In genomic region chr4:135921257-135922120, GRCm38 (mm10) we compare ENCODE assay signal across 8 mouse cellular contexts. TPM values are rescaled to one million over a fixed set of nuclear protein-coding genes. Genes with fewer than 3 reads are reported as not detected.
DNase-seq lines count a peak whose midpoint lies in the region; ATAC-seq lines count a peak whose summit lies in the region.

No protein-coding gene starts in this region.

- no peaks in the 10 kb centered on the region for H3K27me3 ChIP-seq in embryonic facial prominence, embryonic 10.5 days (replicated peaks; ENCODE audit: low read depth, poor library complexity, severe bottlenecking)
- no peaks in the 10 kb centered on the region for H3K27me3 ChIP-seq in hindbrain, embryonic 10.5 days (ENCODE audit: insufficient read depth, poor library complexity, severe bottlenecking)
- H3K27me3 ChIP-seq in liver, embryonic 11.5 days (replicated peaks; ENCODE audit: control insufficient read depth, insufficient read depth, low read length) = no peaks in the 10 kb centered on the region
- H3K27me3 ChIP-seq in neural tube, embryonic 14.5 days (ENCODE audit: control insufficient read depth, insufficient read depth, low read length) = no peaks in the 10 kb centered on the region

- H3K9ac ChIP-seq in liver, embryonic 11.5 days (ENCODE audit: low read depth, low read length) = peak overlapping the region; percentile 74
- H3K9ac ChIP-seq in neural tube, embryonic 14.5 days (replicated peaks; ENCODE audit: low read depth, low read length) = peak overlapping the region; percentile 68

- ATAC-seq in liver, embryonic 11.5 days (replicated peaks; ENCODE audit: low FRiP score) = peak; percentile 22; the same call in 1 of the 2 replicates
- ATAC-seq in neural tube, embryonic 14.5 days (ENCODE audit: low read depth) = no peak

- H3K4me2 ChIP-seq in liver, embryonic 11.5 days = peak overlapping the region; percentile 98
- H3K4me2 ChIP-seq in neural tube, embryonic 14.5 days (ENCODE audit: low read depth, low read length) = peak overlapping the region; percentile 60

- peak overlapping the region; percentile 81 for H3K27ac ChIP-seq in embryonic facial prominence, embryonic 10.5 days (replicated peaks)
- peak overlapping the region; percentile 87; the same call in 1 of the 2 replicates for H3K27ac ChIP-seq in hindbrain, embryonic 10.5 days
- H3K27ac ChIP-seq in liver, embryonic 11.5 days (ENCODE audit: low read depth, low read length) = peak overlapping the region; percentile 57; the same call in 1 of the 2 replicates
- peak overlapping the region; percentile 70 for H3K27ac ChIP-seq in neural tube, embryonic 14.5 days (ENCODE audit: low read depth, low read length)

- peaks cover 20% of the 10 kb centered on the region for H3K4me1 ChIP-seq in embryonic facial prominence, embryonic 10.5 days
- H3K4me1 ChIP-seq in hindbrain, embryonic 10.5 days (replicated peaks) = peaks cover 12% of the 10 kb centered on the region
- H3K4me1 ChIP-seq in liver, embryonic 11.5 days (replicated peaks; ENCODE audit: control insufficient read depth, insufficient read depth, low read length) = peaks cover 12% of the 10 kb centered on the region
- peaks cover 6% of the 10 kb centered on the region for H3K4me1 ChIP-seq in neural tube, embryonic 14.5 days (ENCODE audit: control insufficient read depth, insufficient read depth, low read length)

- peak; percentile 38 for DNase-seq in retina, embryonic 14.5 days (ENCODE audit: low spot score)
- DNase-seq in retina, postnatal 1 day = no peak
- DNase-seq in embryonic facial prominence, embryonic 10.5 days (ENCODE audit: low spot score) = peak; percentile 30
- DNase-seq in hindbrain, embryonic 10.5 days (ENCODE audit: low spot score) = peak; percentile 25
- no peak for DNase-seq in liver, embryonic 11.5 days (ENCODE audit: low spot score)
- no peak for DNase-seq in left cerebral cortex, adult 18-20 months (ENCODE audit: low spot score in 2 of 2)
- DNase-seq in right cerebral cortex, postnatal 36 days (ENCODE audit: low spot score in 2 of 2) = no peak

- H3K9me3 ChIP-seq in embryonic facial prominence, embryonic 10.5 days = no peaks in the 10 kb centered on the region
- H3K9me3 ChIP-seq in hindbrain, embryonic 10.5 days = no peaks in the 10 kb centered on the region
- H3K9me3 ChIP-seq in liver, embryonic 11.5 days (ENCODE audit: control insufficient read depth, low read length) = no peaks in the 10 kb centered on the region
- no peaks in the 10 kb centered on the region for H3K9me3 ChIP-seq in neural tube, embryonic 14.5 days (ENCODE audit: control insufficient read depth, low read length)

- peak overlapping the region; percentile 88 for H3K4me3 ChIP-seq in embryonic facial prominence, embryonic 10.5 days
- H3K4me3 ChIP-seq in hindbrain, embryonic 10.5 days = peak overlapping the region; percentile 71
- H3K4me3 ChIP-seq in liver, embryonic 11.5 days (ENCODE audit: low read depth, low read length) = peak overlapping the region; percentile 83
- H3K4me3 ChIP-seq in neural tube, embryonic 14.5 days (ENCODE audit: low read depth, low read length) = peak overlapping the region; percentile 71

- peaks cover 26% of the 10 kb centered on the region for H3K36me3 ChIP-seq in embryonic facial prominence, embryonic 10.5 days (replicated peaks)
- H3K36me3 ChIP-seq in hindbrain, embryonic 10.5 days = peaks cover 24% of the 10 kb centered on the region
- H3K36me3 ChIP-seq in liver, embryonic 11.5 days (ENCODE audit: control insufficient read depth, insufficient read depth, low read length) = peaks cover 3% of the 10 kb centered on the region; the same call in 1 of the 2 replicates
- H3K36me3 ChIP-seq in neural tube, embryonic 14.5 days (ENCODE audit: control insufficient read depth, insufficient read depth, low read length) = no peaks in the 10 kb centered on the region

- WGBS in embryonic facial prominence, embryonic 10.5 days = 9% methylated on average over 26 of the region's 26 CpGs
- 11% methylated on average over 26 of the region's 26 CpGs for WGBS in hindbrain, embryonic 10.5 days
- WGBS in liver, embryonic 11.5 days = 11% methylated on average over 26 of the region's 26 CpGs
- 6% methylated on average over 26 of the region's 26 CpGs for WGBS in neural tube, embryonic 14.5 days

RNA-seq across cellular contexts. Expression of gene Fuca1, which starts 1.0 kb away (rescaled TPM):
- polyA plus RNA-seq in embryonic facial prominence, embryonic 10.5 days (2016; fragmentation: Nextera tagmentation; extraction: Ambion mirVana) = 45.4 and 46.8 TPM in 2 replicates
- 54.3 and 59.5 TPM in 2 replicates for polyA plus RNA-seq in hindbrain, embryonic 10.5 days (2016; fragmentation: Nextera tagmentation; extraction: Ambion mirVana)
- polyA plus RNA-seq in liver, embryonic 11.5 days (2014; fragmentation: Nextera tagmentation; extraction: Ambion mirVana) = 39.6 and 47.7 TPM in 2 replicates
- polyA plus RNA-seq in neural tube, embryonic 14.5 days (2014; fragmentation: Nextera tagmentation; extraction: Ambion mirVana) = 68.6 and 70.6 TPM in 2 replicates
- 10 to 100 TPM; 33.6 to 36.5 TPM for total RNA-seq in left cerebral cortex, adult 18-20 months (2021)

RNA-seq across cellular contexts. Expression of gene Hmgcl, which starts 24.8 kb away (rescaled TPM):
- polyA plus RNA-seq in embryonic facial prominence, embryonic 10.5 days (2016; fragmentation: Nextera tagmentation; extraction: Ambion mirVana) = 64.3 and 68.6 TPM in 2 replicates
- 60.3 and 61.4 TPM in 2 replicates for polyA plus RNA-seq in hindbrain, embryonic 10.5 days (2016; fragmentation: Nextera tagmentation; extraction: Ambion mirVana)
- 97.1 and 104 TPM in 2 replicates for polyA plus RNA-seq in liver, embryonic 11.5 days (2014; fragmentation: Nextera tagmentation; extraction: Ambion mirVana)
- polyA plus RNA-seq in neural tube, embryonic 14.5 days (2014; fragmentation: Nextera tagmentation; extraction: Ambion mirVana) = 58.4 and 66.1 TPM in 2 replicates
- total RNA-seq in left cerebral cortex, adult 18-20 months (2021) = 10 to 100 TPM; 36.0 to 36.7 TPM

RNA-seq across cellular contexts. Expression of gene Cnr2, which starts 26.3 kb away (rescaled TPM):
- 0.15 and 0.43 TPM in 2 replicates for polyA plus RNA-seq in embryonic facial prominence, embryonic 10.5 days (2016; fragmentation: Nextera tagmentation; extraction: Ambion mirVana)
- 0.21 and 0.66 TPM in 2 replicates for polyA plus RNA-seq in hindbrain, embryonic 10.5 days (2016; fragmentation: Nextera tagmentation; extraction: Ambion mirVana)
- 6.3 and 7.1 TPM in 2 replicates for polyA plus RNA-seq in liver, embryonic 11.5 days (2014; fragmentation: Nextera tagmentation; extraction: Ambion mirVana)
- polyA plus RNA-seq in neural tube, embryonic 14.5 days (2014; fragmentation: Nextera tagmentation; extraction: Ambion mirVana) = 0.13 and 0.15 TPM in 2 replicates
- not detected for total RNA-seq in left cerebral cortex, adult 18-20 months (2021)

RNA-seq across cellular contexts. Expression of gene Gale, which starts 42.0 kb away (rescaled TPM):
- 39.7 and 40.2 TPM in 2 replicates for polyA plus RNA-seq in embryonic facial prominence, embryonic 10.5 days (2016; fragmentation: Nextera tagmentation; extraction: Ambion mirVana)
- polyA plus RNA-seq in hindbrain, embryonic 10.5 days (2016; fragmentation: Nextera tagmentation; extraction: Ambion mirVana) = 48.5 and 49.7 TPM in 2 replicates
- polyA plus RNA-seq in liver, embryonic 11.5 days (2014; fragmentation: Nextera tagmentation; extraction: Ambion mirVana) = 47.7 and 49.8 TPM in 2 replicates
- 35.8 and 44.1 TPM in 2 replicates for polyA plus RNA-seq in neural tube, embryonic 14.5 days (2014; fragmentation: Nextera tagmentation; extraction: Ambion mirVana)
- total RNA-seq in left cerebral cortex, adult 18-20 months (2021) = 10 to 100 TPM; 25.0 to 28.0 TPM

RNA-seq across cellular contexts. Expression of gene Pnrc2, which starts 47.8 kb away (rescaled TPM):
- polyA plus RNA-seq in embryonic facial prominence, embryonic 10.5 days (2016; fragmentation: Nextera tagmentation; extraction: Ambion mirVana) = 177 and 186 TPM in 2 replicates
- 171 and 204 TPM in 2 replicates for polyA plus RNA-seq in hindbrain, embryonic 10.5 days (2016; fragmentation: Nextera tagmentation; extraction: Ambion mirVana)
- 133 and 147 TPM in 2 replicates for polyA plus RNA-seq in liver, embryonic 11.5 days (2014; fragmentation: Nextera tagmentation; extraction: Ambion mirVana)
- polyA plus RNA-seq in neural tube, embryonic 14.5 days (2014; fragmentation: Nextera tagmentation; extraction: Ambion mirVana) = 85.7 and 100 TPM in 2 replicates
- 10 to 100 TPM; 39.6 to 52.7 TPM for total RNA-seq in left cerebral cortex, adult 18-20 months (2021)

Comparison
In these comparisons a context has a peak if more than half of its experiments do, and no peak if none do; other contexts are left out.
1. DNase-seq: peak in retina, embryonic 14.5 days (single experiment), embryonic facial prominence, embryonic 10.5 days (single experiment) and hindbrain, embryonic 10.5 days (single experiment); none in retina, postnatal 1 day (single experiment), liver, embryonic 11.5 days (single experiment), left cerebral cortex, adult 18-20 months (0 of 2) and right cerebral cortex, postnatal 36 days (0 of 2).
2. Peak in every context shown above with its lines, with median percentiles within 50 percentile points of each other: H3K27ac ChIP-seq and H3K4me3 ChIP-seq.